Mouse (Mus musculus) cerebellum, adult (tissue): ENCODE data around the gene Ccdc153.

ENCODE experiments used
- ATAC-seq: cut with Nextera tagmentation; 2 replicates; pipeline ENCODE4 v1.9.2; 2017; ENCODE audit warnings: mild to moderate bottlenecking, moderate library complexity, mixed read lengths; ENCODE audit not compliant: insufficient number of reproducible peaks, low FRiP score, low TSS enrichment

Ccdc153 gene

GRCm38 (mm10) chr9:44269077-44269476, 28.6 kb downstream of the Ccdc153 start:
- no peak for ATAC-seq

DNA sequence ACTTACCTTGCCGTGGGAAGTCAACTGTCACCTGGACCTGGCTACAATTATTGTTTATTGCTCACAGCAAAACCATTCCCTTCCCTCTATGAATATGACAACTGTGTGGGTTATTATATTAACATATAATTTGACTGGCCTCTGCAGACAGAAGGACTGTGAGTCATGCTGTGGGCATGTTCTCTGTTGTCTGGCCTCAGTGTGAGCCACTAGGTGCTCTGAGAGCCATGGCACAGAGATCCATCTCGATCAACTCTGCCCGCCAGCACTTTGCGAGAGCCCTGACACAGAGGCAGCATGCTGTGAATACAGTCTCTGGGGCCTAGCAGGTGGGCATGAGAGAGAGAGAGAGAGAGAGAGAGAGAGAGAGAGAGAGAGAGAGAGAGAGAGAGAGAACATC, 29.5 kb downstream of the Ccdc153 start:
- ATAC-seq: no peak

DNA sequence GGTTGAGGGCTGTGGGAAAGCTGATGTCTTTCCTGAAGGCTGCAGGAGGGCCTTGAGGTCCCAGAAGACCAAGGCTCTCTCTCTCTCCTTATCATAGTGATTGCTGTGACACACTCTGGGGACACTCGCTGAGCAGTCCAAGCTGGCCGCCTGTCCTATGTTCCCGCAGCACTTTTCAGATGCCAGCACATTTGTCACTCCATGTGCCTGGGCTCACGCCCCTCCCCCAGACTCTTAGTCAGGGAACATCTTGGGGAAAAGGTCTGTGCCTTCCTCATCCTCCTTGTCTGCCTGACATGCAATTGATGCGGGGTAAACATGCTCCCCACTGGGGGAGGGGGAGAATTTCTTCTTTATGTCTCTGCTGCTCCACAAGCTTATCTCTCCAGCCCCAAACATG, 42.7 kb downstream of the Ccdc153 start:
- ATAC-seq: no peak

GRCm38 (mm10) chr9:44286256-44286850, 45.9 kb downstream of the Ccdc153 start:
- no peak for ATAC-seq

- no peak for ATAC-seq
Observed at GRCm38 (mm10) chr9:44287003-44287400, 46.5 kb downstream of the Ccdc153 start.

DNA sequence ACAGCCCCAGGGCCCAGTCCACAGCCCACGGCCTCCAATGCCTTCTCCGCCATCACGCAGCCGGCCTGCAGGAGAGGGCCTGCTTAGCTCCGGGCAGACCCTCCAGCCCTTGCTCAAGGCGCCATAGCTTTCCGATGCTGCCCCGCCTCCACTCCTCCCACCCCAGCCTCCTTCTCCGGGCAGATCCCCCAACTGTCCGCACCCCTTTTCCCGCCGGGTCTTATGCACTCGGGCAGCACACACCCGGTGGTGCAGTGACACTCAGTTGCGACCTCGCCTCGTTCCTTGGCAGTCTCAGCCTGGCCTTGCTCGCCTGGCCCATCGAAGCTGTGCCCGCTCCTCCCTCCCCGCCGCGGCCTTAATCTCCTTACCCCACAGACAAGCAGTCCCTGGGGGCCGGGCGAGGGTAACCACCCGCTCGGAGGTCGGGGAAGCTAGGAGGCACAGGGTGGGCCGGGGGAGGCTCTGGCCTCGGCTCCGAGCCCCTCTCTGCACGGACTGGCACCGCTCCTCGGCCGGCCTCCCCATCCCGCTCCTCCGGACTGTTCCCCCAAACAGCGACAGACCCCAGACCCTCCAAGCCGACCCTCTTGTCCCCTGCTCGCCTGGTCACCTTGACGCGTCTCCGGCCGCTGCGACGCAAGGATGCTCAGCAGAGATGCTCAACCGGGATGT, 47.1 kb downstream of the Ccdc153 start:
- peak; percentile 40; the same call in 1 of the 2 replicates for ATAC-seq

- ATAC-seq: peak; percentile 71
Observed at GRCm38 (mm10) chr9:44288076-44288958, 47.8 kb downstream of the Ccdc153 start, which contains the start of gene Abcg4. TSS of gene Abcg4 (minus strand) at chr9:44288615.

- ATAC-seq: no peak
Observed at GRCm38 (mm10) chr9:44288959-44289291, 48.4 kb downstream of the Ccdc153 start.

- no peak for ATAC-seq
Observed at GRCm38 (mm10) chr9:44292490-44292889, 52.0 kb downstream of the Ccdc153 start.
